Mouse (Mus musculus): ENCODE data around the gene Bank1. TPM values are rescaled to one million over a fixed set of nuclear protein-coding genes. Genes with fewer than 3 reads are reported as not detected.

The Bank1 gene
- polyA plus RNA-seq, 1 experiment from 2014 or later: 0.52 TPM

GRCm38 (mm10) chr3:136165167-136166032, 160.5 kb downstream of the Bank1 start:
- no peak overlapping the region for H3K4me3 ChIP-seq
- ATAC-seq (ENCODE audit: insufficient number of reproducible peaks, insufficient read depth, low FRiP score, low TSS enrichment, low read depth): no peak
- WGBS: 78% methylated on average over 7 of the region's 7 CpGs

GRCm38 (mm10) chr3:136158059-136158458, 167.8 kb downstream of the Bank1 start:
- 50% methylated on average over 2 of the region's 2 CpGs for WGBS
- no peaks in the 10 kb centered on the region for H3K4me1 ChIP-seq
- H3K27me3 ChIP-seq: no peaks in the 10 kb centered on the region
- no peak for ATAC-seq (ENCODE audit: insufficient number of reproducible peaks, insufficient read depth, low FRiP score, low TSS enrichment, low read depth)
- no peak overlapping the region for H3K27ac ChIP-seq
- no peak overlapping the region for H3K4me3 ChIP-seq
- H3K9ac ChIP-seq: no peak overlapping the region
- no peaks in the 10 kb centered on the region for H3K9me3 ChIP-seq
- H3K36me3 ChIP-seq: no peaks in the 10 kb centered on the region
- H3K4me2 ChIP-seq: no peak overlapping the region

More at GRCm38 (mm10) chr3:136165167-136166032, 160.5 kb downstream of the Bank1 start:
- Histone ChIP-seq H3K36me3 (no peaks in the 10 kb centered on the region), H3K9me3 (no peaks in the 10 kb centered on the region), H3K4me2 (no peak overlapping the region), H3K4me1 (no peaks in the 10 kb centered on the region), H3K27me3 (no peaks in the 10 kb centered on the region), H3K9ac (no peak overlapping the region), H3K27ac (no peak overlapping the region)

- Histone ChIP-seq H3K36me3 (no peaks in the 10 kb centered on the region), H3K4me3 (no peak overlapping the region), H3K27me3 (no peaks in the 10 kb centered on the region), H3K4me2 (no peak overlapping the region), H3K9me3 (no peaks in the 10 kb centered on the region), H3K9ac (no peak overlapping the region), H3K4me1 (no peaks in the 10 kb centered on the region), H3K27ac (no peak overlapping the region)
- no peak for ATAC-seq (ENCODE audit: insufficient number of reproducible peaks, insufficient read depth, low FRiP score, low TSS enrichment, low read depth)
- 14% methylated on average over 1 of the region's 1 CpGs for WGBS
Measured at GRCm38 (mm10) chr3:136155555-136155954, 170.3 kb downstream of the Bank1 start.

GRCm38 (mm10) chr3:136150886-136151285, 175.0 kb downstream of the Bank1 start:
- WGBS: 74% methylated on average over 3 of the region's 3 CpGs
- Histone ChIP-seq H3K27me3 (no peaks in the 10 kb centered on the region), H3K9ac (no peak overlapping the region), H3K4me3 (no peak overlapping the region), H3K36me3 (no peaks in the 10 kb centered on the region), H3K4me2 (no peak overlapping the region), H3K4me1 (no peaks in the 10 kb centered on the region), H3K9me3 (no peaks in the 10 kb centered on the region), H3K27ac (no peak overlapping the region)
- no peak for ATAC-seq (ENCODE audit: insufficient number of reproducible peaks, insufficient read depth, low FRiP score, low TSS enrichment, low read depth)

- no peaks in the 10 kb centered on the region for H3K27me3 ChIP-seq
- no peak overlapping the region for H3K4me2 ChIP-seq
- no peak overlapping the region for H3K27ac ChIP-seq
- WGBS: 78% methylated on average over 2 of the region's 2 CpGs
- no peak for ATAC-seq (ENCODE audit: insufficient number of reproducible peaks, insufficient read depth, low FRiP score, low TSS enrichment, low read depth)
- no peak overlapping the region for H3K9ac ChIP-seq
- no peak overlapping the region for H3K4me3 ChIP-seq
- H3K9me3 ChIP-seq: no peaks in the 10 kb centered on the region
- no peaks in the 10 kb centered on the region for H3K36me3 ChIP-seq
- no peaks in the 10 kb centered on the region for H3K4me1 ChIP-seq
Measured at GRCm38 (mm10) chr3:136147166-136147565, 178.7 kb downstream of the Bank1 start.

- no peak for ATAC-seq (ENCODE audit: insufficient number of reproducible peaks, insufficient read depth, low FRiP score, low TSS enrichment, low read depth)
- H3K27ac ChIP-seq: no peak overlapping the region
- WGBS: 78% methylated on average over 3 of the region's 3 CpGs
Measured at GRCm38 (mm10) chr3:136132013-136132412, 193.9 kb downstream of the Bank1 start.

GRCm38 (mm10) chr3:136115478-136116215, 210.2 kb downstream of the Bank1 start:
- 71% methylated on average over 5 of the region's 5 CpGs for WGBS
- ATAC-seq (ENCODE audit: insufficient number of reproducible peaks, insufficient read depth, low FRiP score, low TSS enrichment, low read depth): no peak
- Histone ChIP-seq H3K36me3 (no peaks in the 10 kb centered on the region), H3K9me3 (no peaks in the 10 kb centered on the region), H3K27me3 (no peaks in the 10 kb centered on the region), H3K27ac (no peak overlapping the region), H3K4me1 (no peaks in the 10 kb centered on the region), H3K4me2 (no peak overlapping the region), H3K4me3 (no peak overlapping the region), H3K9ac (no peak overlapping the region)

More at GRCm38 (mm10) chr3:136132013-136132412, 193.9 kb downstream of the Bank1 start:
- Histone ChIP-seq H3K4me2 (no peak overlapping the region), H3K4me1 (no peaks in the 10 kb centered on the region), H3K27me3 (no peaks in the 10 kb centered on the region), H3K9ac (no peak overlapping the region), H3K4me3 (no peak overlapping the region), H3K36me3 (no peaks in the 10 kb centered on the region), H3K9me3 (no peaks in the 10 kb centered on the region)

- H3K4me3 ChIP-seq: no peak overlapping the region
- H3K9me3 ChIP-seq: no peaks in the 10 kb centered on the region
- 87% methylated on average over 6 of the region's 6 CpGs for WGBS
- no peaks in the 10 kb centered on the region for H3K27me3 ChIP-seq
- H3K36me3 ChIP-seq: no peaks in the 10 kb centered on the region
- H3K9ac ChIP-seq: no peak overlapping the region
- H3K4me2 ChIP-seq: no peak overlapping the region
- H3K27ac ChIP-seq: no peak overlapping the region
- H3K4me1 ChIP-seq: no peaks in the 10 kb centered on the region
- ATAC-seq (ENCODE audit: insufficient number of reproducible peaks, insufficient read depth, low FRiP score, low TSS enrichment, low read depth): no peak
Measured at GRCm38 (mm10) chr3:136109411-136110139, 216.3 kb downstream of the Bank1 start.

- H3K4me2 ChIP-seq: no peak overlapping the region
- no peaks in the 10 kb centered on the region for H3K4me1 ChIP-seq
- 43% methylated on average over 1 of the region's 1 CpGs for WGBS
- H3K36me3 ChIP-seq: no peaks in the 10 kb centered on the region
- H3K27ac ChIP-seq: no peak overlapping the region
- no peaks in the 10 kb centered on the region for H3K27me3 ChIP-seq
- no peaks in the 10 kb centered on the region for H3K9me3 ChIP-seq
- no peak overlapping the region for H3K4me3 ChIP-seq
- ATAC-seq (ENCODE audit: insufficient number of reproducible peaks, insufficient read depth, low FRiP score, low TSS enrichment, low read depth): no peak
- no peak overlapping the region for H3K9ac ChIP-seq
Measured at GRCm38 (mm10) chr3:136106452-136106851, 219.4 kb downstream of the Bank1 start.

GRCm38 (mm10) chr3:136103339-136103738, 222.5 kb downstream of the Bank1 start:
- Histone ChIP-seq H3K27me3 (no peaks in the 10 kb centered on the region), H3K36me3 (no peaks in the 10 kb centered on the region), H3K4me1 (no peaks in the 10 kb centered on the region), H3K4me2 (no peak overlapping the region), H3K9me3 (no peaks in the 10 kb centered on the region), H3K27ac (no peak overlapping the region), H3K9ac (no peak overlapping the region), H3K4me3 (no peak overlapping the region)
- ATAC-seq (ENCODE audit: insufficient number of reproducible peaks, insufficient read depth, low FRiP score, low TSS enrichment, low read depth): no peak
- 84% methylated on average over 2 of the region's 2 CpGs for WGBS

- Histone ChIP-seq H3K36me3 (no peaks in the 10 kb centered on the region), H3K4me1 (no peaks in the 10 kb centered on the region), H3K27me3 (no peaks in the 10 kb centered on the region), H3K4me3 (no peak overlapping the region), H3K9ac (no peak overlapping the region), H3K27ac (no peak overlapping the region), H3K4me2 (no peak overlapping the region), H3K9me3 (no peaks in the 10 kb centered on the region)
- ATAC-seq (ENCODE audit: insufficient number of reproducible peaks, insufficient read depth, low FRiP score, low TSS enrichment, low read depth): no peak
- WGBS: 81% methylated on average over 5 of the region's 5 CpGs
Measured at GRCm38 (mm10) chr3:136100973-136101500, 224.8 kb downstream of the Bank1 start.

Measured in embryonic facial prominence, embryonic 13.5 days (tissue).